Comparison of ENCODE assay signal across 10 mouse cellular contexts in genomic region chr2:31106621-31107320, GRCm38 (mm10). TPM values are rescaled to one million over a fixed set of nuclear protein-coding genes. Genes with fewer than 3 reads are reported as not detected.
A peak's percentile ranks its signal among the peaks of the same experiment; 100 is the strongest.
DNase-seq lines count a peak whose midpoint lies in the region; ATAC-seq and TF ChIP-seq lines count a peak whose summit lies in the region.
"Had no signal": no experiment of that assay in that cellular context is flagged by ENCODE, and none has a peak within 500 bp of the region (broad histone marks: within the 10 kb centered on the region; RNA-seq: fewer than 3 reads in every experiment).

No protein-coding gene starts in this region.

- 17% methylated on average over 11 of the region's 11 CpGs for WGBS in heart, embryonic 11.5 days (ENCODE audit: insufficient replicate concordance)
- WGBS in midbrain, embryonic 16.5 days, result 50% methylated on average over 11 of the region's 11 CpGs

- H3K9ac ChIP-seq in heart, embryonic 11.5 days (ENCODE audit: low read depth, low read length), result peak overlapping the region; percentile 56
- H3K9ac ChIP-seq in midbrain, embryonic 16.5 days (ENCODE audit: low read depth, low read length), result no peak overlapping the region

- H3K27ac ChIP-seq in left cerebral cortex, adult 2 months, result peak overlapping the region; percentile 51; the same call in 1 of the 2 replicates
- peak overlapping the region; percentile 75 for H3K27ac ChIP-seq in heart, embryonic 11.5 days (ENCODE audit: low read depth, low read length)
- peak overlapping the region; percentile 39 for H3K27ac ChIP-seq in midbrain, embryonic 16.5 days (ENCODE audit: low read length)

- intact Hi-C loops in left cerebral cortex, adult 2 months (cut with DNase I), result no loop called here
- intact Hi-C loops in left cerebral cortex, postnatal 36 days (cut with DNase I), result no loop called here

- no peaks in the 10 kb centered on the region for H3K9me3 ChIP-seq in heart, embryonic 11.5 days (replicated peaks; ENCODE audit: control insufficient read depth, low read length)
- no peaks in the 10 kb centered on the region for H3K9me3 ChIP-seq in midbrain, embryonic 16.5 days (replicated peaks; ENCODE audit: control insufficient read depth, low read length, poor library complexity, severe bottlenecking)
- H3K9me3 ChIP-seq: G1E had no signal

- DNase-seq in left cerebral cortex, adult 2 months (ENCODE audit: extremely low spot score in 1 of 2, low spot score in 2 of 2), result no peak
- no peak for DNase-seq in left cerebral cortex, postnatal 36 days (ENCODE audit: low spot score in 2 of 2)
- peak; percentile 89 to 94 for DNase-seq in cerebellum, adult 18-20 months
- peak; percentile 61 for DNase-seq in kidney, adult 9 months
- no peak for DNase-seq in frontal cortex, postnatal 14 days (ENCODE audit: low spot score in 2 of 2)
- DNase-seq in spleen, postnatal 4 days (ENCODE audit: low spot score in 2 of 2), result no peak

- no peaks in the 10 kb centered on the region for H3K27me3 ChIP-seq in heart, embryonic 11.5 days (ENCODE audit: control insufficient read depth, insufficient read depth, low read length)
- no peaks in the 10 kb centered on the region for H3K27me3 ChIP-seq in midbrain, embryonic 16.5 days (ENCODE audit: control insufficient read depth, insufficient read depth, low read depth, low read length)

- peak overlapping the region; percentile 45 for H3K4me2 ChIP-seq in heart, embryonic 11.5 days
- peak overlapping the region; percentile 19; the same call in 1 of the 2 replicates for H3K4me2 ChIP-seq in midbrain, embryonic 16.5 days (ENCODE audit: low read length)

- no peak; the same call in 1 of the 2 replicates for ATAC-seq in heart, embryonic 11.5 days (replicated peaks; ENCODE audit: insufficient number of reproducible peaks, low FRiP score, low TSS enrichment)
- no peak for ATAC-seq in midbrain, embryonic 16.5 days

- H3K4me3 ChIP-seq in left cerebral cortex, adult 2 months, result no peak overlapping the region
- no peak overlapping the region for H3K4me3 ChIP-seq in heart, embryonic 11.5 days (ENCODE audit: low read depth, low read length)
- H3K4me3 ChIP-seq in midbrain, embryonic 16.5 days (ENCODE audit: low read depth, low read length), result no peak overlapping the region
- H3K4me3 ChIP-seq: myocyte had no signal

- H3K36me3 ChIP-seq in heart, embryonic 11.5 days (ENCODE audit: control insufficient read depth, insufficient read depth, low read length), result no peaks in the 10 kb centered on the region
- H3K36me3 ChIP-seq in midbrain, embryonic 16.5 days (ENCODE audit: control insufficient read depth, insufficient read depth, low read length), result no peaks in the 10 kb centered on the region

- no peak for TF ChIP-seq CTCF in left cerebral cortex, adult 2 months (IDR thresholded peaks at IDR 0.05)

- H3K4me1 ChIP-seq in heart, embryonic 11.5 days (ENCODE audit: control insufficient read depth, insufficient read depth, low read length), result peaks cover 32% of the 10 kb centered on the region
- H3K4me1 ChIP-seq in midbrain, embryonic 16.5 days (ENCODE audit: control insufficient read depth, insufficient read depth, low read length), result peaks cover 11% of the 10 kb centered on the region; the same call in 1 of the 2 replicates

RNA-seq across cellular contexts. Expression of gene Fnbp1, which starts 35.0 kb away (rescaled TPM):
- total RNA-seq in left cerebral cortex, adult 2 months (2021), result 100 to 1,000 TPM in 1 of 2 experiments, 10 to 100 TPM in 1; 85.8 to 101 TPM
- total RNA-seq in left cerebral cortex, postnatal 36 days (2021), result 10 to 100 TPM; 86.5 to 94.8 TPM
- polyA plus RNA-seq in heart, embryonic 11.5 days (2014; fragmentation: Nextera tagmentation; extraction: Ambion mirVana), result 19.5 and 20.4 TPM in 2 replicates
- polyA plus RNA-seq in midbrain, embryonic 16.5 days (2015; fragmentation: Nextera tagmentation; extraction: Ambion mirVana), result 31.5 and 33.2 TPM in 2 replicates

RNA-seq across cellular contexts. Expression of gene Gpr107, which starts 45.3 kb away (rescaled TPM):
- 10 to 100 TPM; 45.2 to 51.5 TPM for total RNA-seq in left cerebral cortex, adult 2 months (2021)
- 10 to 100 TPM; 43.4 to 54.4 TPM for total RNA-seq in left cerebral cortex, postnatal 36 days (2021)
- 30.4 and 33.8 TPM in 2 replicates for polyA plus RNA-seq in heart, embryonic 11.5 days (2014; fragmentation: Nextera tagmentation; extraction: Ambion mirVana)
- polyA plus RNA-seq in midbrain, embryonic 16.5 days (2015; fragmentation: Nextera tagmentation; extraction: Ambion mirVana), result 34.9 and 43.6 TPM in 2 replicates

Comparison
In these comparisons a context has a peak if more than half of its experiments do, and no peak if none do; other contexts are left out.
1. DNase-seq: peak in cerebellum, adult 18-20 months (2 of 2) and kidney, adult 9 months (single experiment); none in left cerebral cortex, adult 2 months (0 of 2), left cerebral cortex, postnatal 36 days (0 of 2), frontal cortex, postnatal 14 days (0 of 2) and spleen, postnatal 4 days (0 of 2).
2. Peak in every context shown above with its lines, with median percentiles within 50 percentile points of each other: H3K27ac ChIP-seq.